Mouse (Mus musculus) adrenal gland, adult 18-20 months (tissue): Measurements from ENCODE around the gene Cog4. TPM values are rescaled to one million over a fixed set of nuclear protein-coding genes. Genes with fewer than 3 reads are reported as not detected.
"Not testable (repeated sequence)": the region's sequence is repeated elsewhere in the genome, so short reads cannot be mapped to it uniquely, and the experiment has no call there.

Experiments used
- DNase-seq, 2 experiments: peaks; one replicate each; pipeline ENCODE4 v3.0.0; 2021 to 2022; ENCODE audit warnings: low spot score in 2 of 2
- total RNA-seq, 2 experiments: library from RNA; stranded (reverse); gene quantifications; 1 replicate in 1 of 2; 2 replicates in 1 of 2; pipeline ENCODE4 v1.2.3; 2021

Gene Cog4
- total RNA-seq, 2 experiments from 2014 or later = 78.4 to 92.3 TPM

GRCm38 (mm10) chr8:110920032-110920772, 73.8 kb downstream of the Cog4 start:
- DNase-seq = no peak

DNA sequence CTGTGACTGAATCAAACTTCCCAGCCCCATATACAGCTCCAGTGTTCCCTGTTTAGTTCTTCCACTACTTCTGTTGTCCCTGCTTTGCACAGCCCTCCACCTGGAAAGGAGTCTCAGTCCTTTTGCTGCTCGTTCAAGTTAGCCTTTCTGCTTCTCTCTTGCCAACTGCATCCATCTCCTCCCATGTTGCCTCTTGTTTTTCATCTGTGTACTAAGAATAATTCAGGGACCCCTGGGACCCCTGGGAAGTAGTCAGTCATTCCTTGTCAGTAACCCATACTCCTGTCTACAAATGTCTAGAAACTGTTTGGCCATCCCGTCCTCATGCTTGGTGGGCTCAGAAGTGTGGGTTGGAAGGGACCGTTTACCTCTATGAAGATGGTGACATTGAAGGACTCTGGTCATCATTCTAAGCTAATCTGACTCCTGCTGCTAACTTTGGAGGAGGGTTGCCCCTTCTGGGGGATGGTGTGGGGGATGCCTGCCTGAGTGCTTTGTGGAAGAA, 74.4 kb downstream of the Cog4 start:
- no peak for DNase-seq

GRCm38 (mm10) chr8:110921492-110922230, 75.3 kb downstream of the Cog4 start:
- peak in 1 of 2 experiments; percentile 10 for DNase-seq

GRCm38 (mm10) chr8:110925691-110926140, 79.3 kb downstream of the Cog4 start:
- no peak for DNase-seq

DNA sequence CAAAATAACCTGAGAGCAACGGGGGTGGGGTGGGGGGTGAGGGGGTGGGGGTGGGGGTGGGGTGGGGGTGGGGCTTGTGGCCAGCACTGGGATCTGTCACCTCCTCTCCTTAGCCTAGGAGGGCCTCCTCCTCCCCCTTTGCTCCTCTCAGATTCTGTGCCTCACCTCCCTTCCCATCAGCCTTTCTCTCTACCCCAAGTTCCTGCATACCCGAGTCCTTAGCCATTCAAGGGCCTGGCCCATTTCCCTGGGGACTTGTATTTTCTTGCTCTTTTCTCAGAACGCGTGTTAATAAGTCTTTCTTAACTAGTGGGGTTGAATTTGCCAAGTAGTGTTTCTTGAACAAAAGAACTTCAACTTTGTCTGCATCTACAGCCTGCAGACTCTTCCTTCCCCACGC, 80.3 kb downstream of the Cog4 start:
- no peak for DNase-seq

GRCm38 (mm10) chr8:110928435-110928834, 82.0 kb downstream of the Cog4 start:
- no peak for DNase-seq

DNA sequence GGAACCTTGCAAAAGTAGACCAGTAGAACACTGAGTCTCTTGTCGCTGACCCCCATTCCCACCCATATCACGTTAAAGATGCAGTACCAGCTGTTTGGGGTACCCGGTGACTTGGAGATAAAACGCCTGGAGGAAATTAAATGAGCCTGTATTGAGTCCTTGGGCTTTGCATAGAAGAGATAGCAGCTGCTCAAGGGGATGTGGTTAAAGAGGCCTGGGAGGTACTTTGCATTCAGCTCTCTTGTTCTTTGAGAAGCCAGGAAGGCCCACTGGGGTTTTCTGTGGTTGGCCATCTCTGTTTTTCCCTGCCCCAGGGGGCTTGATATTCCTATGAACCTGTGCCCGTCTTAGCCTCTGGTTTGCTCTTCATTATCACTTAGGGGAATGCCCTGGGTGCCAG, 82.7 kb downstream of the Cog4 start:
- no peak for DNase-seq

- not testable (repeated sequence) for DNase-seq
Observed at GRCm38 (mm10) chr8:110929672-110930071, 83.3 kb downstream of the Cog4 start.

DNA sequence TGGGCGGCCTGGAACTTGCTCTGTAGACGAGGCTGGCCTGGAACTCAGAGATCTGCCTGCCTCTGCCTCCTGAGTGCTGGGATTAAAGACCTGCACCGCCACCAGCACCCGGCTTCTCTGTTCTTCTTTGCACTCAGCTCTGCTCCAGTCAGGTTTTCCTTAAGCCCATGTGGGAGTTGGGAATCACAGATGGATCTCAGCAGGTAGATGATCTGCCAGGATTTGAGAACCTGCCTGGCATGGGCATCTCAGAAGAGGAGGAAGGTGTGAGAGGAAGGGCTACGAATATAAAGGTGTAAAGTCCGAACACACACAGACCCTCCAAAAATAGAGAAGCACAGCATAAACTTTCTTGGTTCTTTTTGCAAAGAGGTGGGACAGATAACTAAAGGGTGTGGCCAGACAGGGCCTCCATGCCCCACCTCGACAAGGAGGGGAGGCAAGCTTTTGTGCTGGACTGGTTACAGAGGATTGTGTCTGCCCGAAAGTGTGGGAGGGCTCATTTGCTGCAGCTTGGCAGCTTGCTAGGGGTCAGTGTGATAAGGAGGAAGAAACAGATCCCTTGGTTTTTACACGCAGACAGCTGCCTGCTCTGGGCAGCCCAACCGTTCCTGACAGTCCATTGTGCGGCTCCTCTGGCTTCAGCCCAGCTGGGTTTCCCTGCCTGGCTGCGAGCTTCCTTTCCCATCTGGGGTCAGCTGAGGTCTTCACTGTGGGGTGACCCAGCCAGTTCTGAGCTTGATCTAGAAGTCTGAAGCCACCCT, 85.0 kb downstream of the Cog4 start:
- peak in 1 of 2 experiments; percentile 46 for DNase-seq

Other genes with a start within 250 kb of the Cog4 start
- gene Vac14, start 228.0 kb upstream of the Cog4 start, total RNA-seq = 10 to 100 TPM; 29.8 to 32.8 TPM
- gene Mtss1l, start 125.1 kb upstream of the Cog4 start, total RNA-seq = 10 to 100 TPM; 18.6 to 20.0 TPM
- gene Il34, start 40.7 kb upstream of the Cog4 start, total RNA-seq = 10 to 100 TPM; 18.0 to 86.4 TPM
- 10 to 100 TPM; 54.0 to 65.8 TPM for gene Sf3b3, start 187 bp downstream of the Cog4 start, total RNA-seq
- 1 to 10 TPM; 8.3 to 8.7 TPM for gene Fuk, start 55.9 kb downstream of the Cog4 start, total RNA-seq
- 10 to 100 TPM; 16.0 to 18.1 TPM for gene St3gal2, start 73.3 kb downstream of the Cog4 start, total RNA-seq
- 10 to 100 TPM; 37.2 to 37.3 TPM for gene Ddx19a, start 151.2 kb downstream of the Cog4 start, total RNA-seq
- gene Ddx19b, start 185.2 kb downstream of the Cog4 start, total RNA-seq = 10 to 100 TPM in 1 of 2 experiments, 1 to 10 TPM in 1; 9.4 to 10.0 TPM
- 100 to 1,000 TPM in 1 of 2 experiments, 10 to 100 TPM in 1; 81.9 to 140 TPM for gene Aars, start 186.5 kb downstream of the Cog4 start, total RNA-seq
- not detected for gene Exosc6, start 209.7 kb downstream of the Cog4 start, total RNA-seq
- gene Clec18a, start 245.8 kb downstream of the Cog4 start, total RNA-seq = not detected
- 10 to 100 TPM; 42.5 TPM for gene Pdpr, start 248.0 kb downstream of the Cog4 start, total RNA-seq